Mouse (Mus musculus) liver, embryonic 15.5 days (tissue): ENCODE measurements around the gene Dis3. TPM values are rescaled to one million over a fixed set of nuclear protein-coding genes. Genes with fewer than 3 reads are reported as not detected.
"Not testable (repeated sequence)": the region's sequence is repeated elsewhere in the genome, so short reads cannot be mapped to it uniquely, and the experiment has no call there.

Source experiments
- ATAC-seq: fragments of 200-750 bp; cut with Nextera tagmentation; 2 replicates; pipeline ENCODE4 v1.8.0; 2017; ENCODE audit warnings: moderate number of reproducible peaks, mild to moderate bottlenecking, moderate library complexity; ENCODE audit not compliant: insufficient read depth
- H3K27ac ChIP-seq: fragments of 300-500 bp; sonication (generic); replicated peaks from 2 replicates; pipeline ENCODE4 v1.5.1; 2015; ENCODE audit warnings: mild to moderate bottlenecking, inconsistent platforms
- H3K27me3 ChIP-seq: fragments of 300-500 bp; sonication (generic); 2 replicates; pipeline ENCODE4 v1.6.1; 2015; ENCODE audit warnings: mild to moderate bottlenecking, inconsistent platforms
- H3K36me3 ChIP-seq: fragments of 300-500 bp; sonication (generic); replicated peaks from 2 replicates; pipeline ENCODE4 v1.6.1; 2015; ENCODE audit warnings: moderate library complexity, mild to moderate bottlenecking, inconsistent platforms
- H3K4me1 ChIP-seq: fragments of 300-500 bp; sonication (generic); replicated peaks from 2 replicates; pipeline ENCODE4 v1.6.1; 2015; ENCODE audit warnings: inconsistent platforms
- H3K4me2 ChIP-seq: fragments of 300-500 bp; sonication (generic); 2 replicates; pipeline ENCODE4 v1.6.1; 2015; ENCODE audit warnings: moderate library complexity, mild to moderate bottlenecking, inconsistent platforms
- H3K4me3 ChIP-seq: fragments of 300-500 bp; sonication (generic); replicated peaks from 2 replicates; pipeline ENCODE4 v1.5.1; 2015; ENCODE audit warnings: mild to moderate bottlenecking, inconsistent platforms
- H3K9ac ChIP-seq: fragments of 300-500 bp; sonication (generic); 2 replicates; pipeline ENCODE4 v1.6.1; 2015; ENCODE audit warnings: moderate library complexity, mild to moderate bottlenecking, inconsistent platforms
- H3K9me3 ChIP-seq: fragments of 300-500 bp; sonication (generic); replicated peaks from 2 replicates; pipeline ENCODE4 v1.6.1; 2016; ENCODE audit warnings: inconsistent platforms
- WGBS: fragments of 180-500 bp; shearing (Covaris S2); methylation state at CpG from one replicate; pipeline ENCODE4 v1.1.7; 2015; ENCODE audit warnings: mixed read lengths; ENCODE audit not compliant: insufficient replicate concordance; 5-methylcytosine and 5-hydroxymethylcytosine counted together
- polyA plus RNA-seq: library from polyadenylated mRNA; unstranded; fragments of >200 nt; fragmentation: Nextera tagmentation; extraction: Ambion mirVana; gene quantifications from 2 replicates; pipeline ENCODE4 v1.2.1, GENCODE M21; 2015

Dis3 gene
- polyA plus RNA-seq, 1 experiment from 2014 or later, result 12.5 TPM

- WGBS, result 87% methylated on average over 12 of the region's 12 CpGs
- Histone ChIP-seq H3K9me3 (no peaks in the 10 kb centered on the region), H3K4me2 (no peak overlapping the region), H3K27ac (no peak overlapping the region), H3K9ac (no peak overlapping the region), H3K4me1 (no peaks in the 10 kb centered on the region), H3K4me3 (no peak overlapping the region), H3K36me3 (peaks cover 69% of the 10 kb centered on the region), H3K27me3 (no peaks in the 10 kb centered on the region)
- ATAC-seq, result no peak
Measured at GRCm38 (mm10) chr14:99060616-99061015, 39.0 kb downstream of the Dis3 start.

DNA sequence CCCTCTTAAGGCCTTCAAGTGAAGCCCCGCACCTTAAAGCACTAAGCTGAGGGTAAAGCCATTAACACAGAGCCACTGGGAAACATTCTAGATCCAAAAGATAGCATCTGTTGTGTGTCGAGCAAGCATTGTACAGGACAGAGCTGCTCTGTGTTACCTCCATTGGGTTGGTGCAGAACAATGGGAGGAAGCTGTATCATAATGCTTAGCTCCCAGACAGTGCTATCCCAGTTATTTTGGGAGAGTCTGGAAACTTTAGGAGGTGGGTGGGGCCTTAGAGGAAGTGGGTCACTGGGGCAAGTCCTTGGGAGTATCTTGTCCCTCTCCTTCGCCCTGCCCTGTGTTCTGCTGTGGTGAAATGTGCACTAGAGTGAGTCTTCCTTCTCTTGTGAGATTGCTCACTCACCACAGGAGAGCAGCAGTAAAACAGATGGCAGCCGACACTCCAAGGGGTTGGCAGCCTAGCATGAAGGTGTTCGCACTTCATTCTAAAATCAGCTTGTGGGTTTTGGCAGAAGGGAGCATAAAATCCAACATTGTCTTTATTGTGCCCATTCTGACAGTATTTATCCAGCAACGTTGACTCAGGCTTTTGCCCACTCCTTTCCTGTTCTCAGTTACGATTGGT, 40.5 kb downstream of the Dis3 start:
- H3K27me3 ChIP-seq, result no peaks in the 10 kb centered on the region
- no peak overlapping the region for H3K9ac ChIP-seq
- H3K36me3 ChIP-seq, result peaks cover 66% of the 10 kb centered on the region
- WGBS, result 74% methylated on average over 7 of the region's 7 CpGs
- no peaks in the 10 kb centered on the region for H3K9me3 ChIP-seq
- no peak overlapping the region for H3K4me2 ChIP-seq
- no peaks in the 10 kb centered on the region for H3K4me1 ChIP-seq
- H3K4me3 ChIP-seq, result no peak overlapping the region
- no peak overlapping the region for H3K27ac ChIP-seq
- peak; percentile 18; the same call in 1 of the 2 replicates for ATAC-seq

GRCm38 (mm10) chr14:99046782-99047181, 52.8 kb downstream of the Dis3 start:
- peak overlapping the region; percentile 67 for H3K9ac ChIP-seq
- H3K36me3 ChIP-seq, result peaks cover 25% of the 10 kb centered on the region
- ATAC-seq, result no peak
- no peaks in the 10 kb centered on the region for H3K27me3 ChIP-seq
- no peaks in the 10 kb centered on the region for H3K9me3 ChIP-seq
- peak overlapping the region; percentile 94 for H3K27ac ChIP-seq
- under 1% methylated on average over 15 of the region's 15 CpGs for WGBS
- peak overlapping the region; percentile 73 for H3K4me3 ChIP-seq
- peak overlapping the region; percentile 82 for H3K4me2 ChIP-seq
- peaks cover 37% of the 10 kb centered on the region for H3K4me1 ChIP-seq

DNA sequence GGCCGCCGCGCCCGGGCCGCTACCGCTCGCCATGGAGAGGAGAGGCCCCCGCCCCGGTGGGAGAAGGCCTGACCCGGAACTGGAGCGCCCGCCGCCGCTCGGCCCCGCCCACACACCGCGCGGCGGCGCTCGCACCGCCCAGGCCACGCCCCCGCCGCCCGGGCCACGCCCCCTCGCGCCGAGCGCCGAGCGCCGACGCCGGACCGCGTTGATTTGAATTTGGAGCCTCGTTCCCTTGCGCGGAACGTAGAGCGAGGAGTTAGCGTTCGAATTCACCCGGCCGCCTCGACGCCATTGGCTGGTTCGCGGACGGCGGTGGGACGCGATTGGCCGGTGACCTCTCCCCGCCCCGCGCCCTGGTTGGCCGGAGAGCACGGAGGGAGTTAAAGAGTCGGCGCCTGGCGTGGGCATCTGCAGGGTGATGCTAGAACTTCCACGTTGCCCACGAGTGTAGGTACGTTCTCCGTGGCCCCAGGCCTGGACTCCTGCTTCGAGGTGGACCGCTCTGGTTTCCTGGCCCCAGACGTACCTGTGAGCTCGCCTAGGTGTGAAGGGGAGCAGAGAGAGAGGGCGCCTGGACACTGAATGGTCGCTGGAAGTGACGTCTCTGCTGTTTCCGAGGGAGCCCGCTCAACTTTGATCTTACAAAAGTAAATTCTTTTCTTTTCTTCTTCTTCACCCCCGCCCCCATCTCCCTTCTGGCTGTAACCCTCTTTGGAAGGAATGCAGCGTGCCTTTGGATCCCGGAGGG, 53.4 kb downstream of the Dis3 start, which contains the start of the genes Mzt1 and Bora:
TSS of gene Mzt1 (minus strand) at position 104 of the 751 bp plus-strand sequence.
TSS of gene Bora (plus strand) at position 192 of the 751 bp plus-strand sequence.
- Histone ChIP-seq H3K9ac (peak within 1 kb of the TSS; percentile 86), H3K36me3 (peaks cover 20% of the 10 kb centered on the region), H3K9me3 (no peaks in the 10 kb centered on the region), H3K4me2 (peak within 1 kb of the TSS; percentile 82), H3K4me3 (peak within 1 kb of the TSS; percentile 73), H3K4me1 (peaks cover 43% of the 10 kb centered on the region), H3K27me3 (no peaks in the 10 kb centered on the region), H3K27ac (peak within 1 kb of the TSS; percentile 94)
- WGBS, result under 1% methylated on average over 78 of the region's 81 CpGs
- peak; percentile 94 for ATAC-seq

- peak overlapping the region; percentile 82 for H3K4me2 ChIP-seq
- peak overlapping the region; percentile 94 for H3K27ac ChIP-seq
- under 1% methylated on average over 69 of the region's 70 CpGs for WGBS
- peaks cover 13% of the 10 kb centered on the region for H3K36me3 ChIP-seq
- H3K27me3 ChIP-seq, result no peaks in the 10 kb centered on the region
- H3K4me1 ChIP-seq, result peaks cover 46% of the 10 kb centered on the region
- H3K4me3 ChIP-seq, result peak overlapping the region; percentile 73
- peak overlapping the region; percentile 86 for H3K9ac ChIP-seq
- peak; percentile 33 for ATAC-seq
- no peaks in the 10 kb centered on the region for H3K9me3 ChIP-seq
Measured at GRCm38 (mm10) chr14:99045378-99046030, 54.1 kb downstream of the Dis3 start.

DNA sequence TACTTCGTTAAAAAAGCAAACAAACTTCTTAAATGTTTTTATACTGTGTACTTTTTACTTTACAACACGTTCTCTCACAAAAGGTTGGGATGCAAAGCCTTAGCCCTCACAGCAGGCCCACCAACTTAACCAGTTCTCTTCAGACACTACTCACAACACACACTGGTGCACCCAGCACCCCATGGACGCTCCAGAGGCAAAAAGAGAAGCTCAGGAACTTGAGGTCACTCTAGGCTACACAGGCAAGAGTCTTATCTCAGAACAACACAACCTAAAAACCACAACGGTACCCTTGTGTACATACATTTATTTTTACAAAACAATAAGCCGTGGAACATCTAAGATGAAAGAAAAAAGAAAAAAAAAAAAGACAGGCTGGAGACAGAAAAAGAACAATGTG, 54.9 kb downstream of the Dis3 start:
- peak overlapping the region; percentile 73 for H3K4me3 ChIP-seq
- H3K4me1 ChIP-seq, result peaks cover 46% of the 10 kb centered on the region
- no peaks in the 10 kb centered on the region for H3K27me3 ChIP-seq
- 0 out of 2 replicates have a peak, but pooled peaks cover 9% of the 10 kb centered on the region for H3K36me3 ChIP-seq
- peak overlapping the region; percentile 94 for H3K27ac ChIP-seq
- peak overlapping the region; percentile 82 for H3K4me2 ChIP-seq
- ATAC-seq, result no peak
- peak overlapping the region; percentile 86 for H3K9ac ChIP-seq
- H3K9me3 ChIP-seq, result no peaks in the 10 kb centered on the region
- WGBS, result 2% methylated on average over 5 of the region's 5 CpGs

DNA sequence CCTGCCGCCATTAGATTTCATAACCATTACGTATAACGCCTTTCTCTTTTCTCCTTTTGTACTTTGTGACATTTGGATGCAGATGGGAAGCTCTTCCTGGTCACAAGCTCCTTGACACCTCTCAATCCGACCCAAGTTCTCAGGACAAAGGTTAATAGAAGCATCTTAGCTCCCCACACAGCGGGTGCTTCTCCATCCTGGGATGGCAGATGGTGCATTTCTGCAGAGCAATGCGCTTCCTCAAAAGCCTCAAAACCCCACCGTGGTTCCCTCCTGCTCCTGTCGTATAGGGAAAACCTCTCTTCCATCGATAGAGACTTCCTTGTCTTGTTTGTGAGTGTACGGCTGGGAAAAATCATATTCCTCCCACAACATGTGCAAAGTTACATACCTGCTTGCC, 55.5 kb downstream of the Dis3 start:
- H3K9ac ChIP-seq, result peak overlapping the region; percentile 16; the same call in 1 of the 2 replicates
- peak overlapping the region; percentile 82 for H3K4me2 ChIP-seq
- 31% methylated on average over 10 of the region's 10 CpGs for WGBS
- H3K27me3 ChIP-seq, result no peaks in the 10 kb centered on the region
- H3K4me3 ChIP-seq, result peak overlapping the region; percentile 73
- peaks cover 15% of the 10 kb centered on the region; the same call in 1 of the 2 replicates for H3K36me3 ChIP-seq
- peak overlapping the region; percentile 94; the same call in 1 of the 2 replicates for H3K27ac ChIP-seq
- H3K4me1 ChIP-seq, result peaks cover 52% of the 10 kb centered on the region
- H3K9me3 ChIP-seq, result no peaks in the 10 kb centered on the region
- no peak for ATAC-seq

GRCm38 (mm10) chr14:99043499-99043898, 56.1 kb downstream of the Dis3 start:
- Histone ChIP-seq H3K4me1 (peaks cover 52% of the 10 kb centered on the region), H3K9me3 (no peaks in the 10 kb centered on the region), H3K27ac (0 out of 2 replicates have a peak overlapping the region, but pooled peaks have one; percentile 38), H3K4me3 (peak overlapping the region; percentile 73), H3K9ac (peak overlapping the region; percentile 16; the same call in 1 of the 2 replicates), H3K27me3 (no peaks in the 10 kb centered on the region), H3K36me3 (peaks cover 18% of the 10 kb centered on the region; the same call in 1 of the 2 replicates), H3K4me2 (peak overlapping the region; percentile 82)
- 46% methylated on average over 1 of the region's 1 CpGs for WGBS
- ATAC-seq, result no peak

DNA sequence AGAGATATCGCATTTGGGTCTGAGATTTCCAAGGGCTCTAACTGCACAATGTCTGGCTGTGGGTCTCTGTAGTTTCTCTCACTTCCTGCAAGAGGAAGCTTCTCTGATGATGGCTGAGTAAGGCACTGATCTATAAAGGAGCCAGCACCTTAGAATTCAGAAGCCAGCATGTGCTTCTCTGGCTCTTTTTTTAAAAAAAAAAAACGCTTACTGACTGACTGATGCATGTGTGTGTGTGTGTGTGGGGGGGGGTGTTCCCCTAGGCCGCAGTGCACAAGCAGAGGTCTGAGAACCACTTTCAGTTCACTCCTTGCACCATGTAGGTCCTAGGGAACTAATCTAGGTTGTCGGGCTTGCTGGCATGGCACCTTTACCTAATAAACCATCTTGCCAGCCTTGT, 58.2 kb downstream of the Dis3 start:
- peaks cover 26% of the 10 kb centered on the region for H3K36me3 ChIP-seq
- no peaks in the 10 kb centered on the region for H3K27me3 ChIP-seq
- 32% methylated on average over 4 of the region's 4 CpGs for WGBS
- H3K4me3 ChIP-seq, result no peak overlapping the region
- H3K9ac ChIP-seq, result no peak overlapping the region
- peaks cover 35% of the 10 kb centered on the region for H3K4me1 ChIP-seq
- no peak for ATAC-seq
- H3K4me2 ChIP-seq, result no peak overlapping the region
- no peaks in the 10 kb centered on the region for H3K9me3 ChIP-seq
- no peak overlapping the region for H3K27ac ChIP-seq

DNA sequence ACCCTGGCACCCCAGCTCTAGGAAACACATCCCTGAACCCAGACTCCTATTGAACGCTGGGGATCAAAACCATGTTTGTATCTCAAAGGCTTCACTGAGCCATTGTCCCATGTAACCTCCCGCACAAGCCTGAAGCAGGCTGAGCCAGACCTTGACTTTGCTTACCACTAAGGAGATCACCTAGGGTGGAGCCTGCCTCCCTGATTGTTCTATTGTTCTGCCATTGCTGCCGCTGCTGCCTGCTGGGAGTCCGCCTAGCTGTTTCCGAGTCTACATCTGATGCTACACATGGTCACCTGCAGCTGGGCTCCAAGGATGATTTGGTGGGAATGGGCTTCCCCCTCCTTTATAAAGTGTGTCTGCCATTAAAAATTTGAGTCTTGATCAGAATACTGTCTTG, 60.3 kb downstream of the Dis3 start:
- not testable (repeated sequence) for H3K4me2 ChIP-seq, H3K9ac ChIP-seq, ATAC-seq, H3K27ac ChIP-seq, H3K27me3 ChIP-seq, H3K4me3 ChIP-seq, H3K9me3 ChIP-seq
- peaks cover 37% of the 10 kb centered on the region for H3K36me3 ChIP-seq
- 83% methylated on average over 5 of the region's 5 CpGs for WGBS
- peaks cover 30% of the 10 kb centered on the region for H3K4me1 ChIP-seq

GRCm38 (mm10) chr14:99037703-99038102, 61.9 kb downstream of the Dis3 start:
- Histone ChIP-seq H3K27me3 (no peaks in the 10 kb centered on the region), H3K9me3 (no peaks in the 10 kb centered on the region), H3K9ac (no peak overlapping the region), H3K4me1 (peaks cover 18% of the 10 kb centered on the region), H3K4me3 (no peak overlapping the region), H3K4me2 (no peak overlapping the region), H3K27ac (no peak overlapping the region), H3K36me3 (peaks cover 43% of the 10 kb centered on the region)
- ATAC-seq, result no peak
- WGBS, result 70% methylated on average over 2 of the region's 2 CpGs
